Mouse (Mus musculus) heart, adult 2 months (tissue): ENCODE measurements around the gene Fubp1. TPM values are rescaled to one million over a fixed set of nuclear protein-coding genes. Genes with fewer than 3 reads are reported as not detected.
"Not testable (repeated sequence)": the region's sequence is repeated elsewhere in the genome, so short reads cannot be mapped to it uniquely, and the experiment has no call there.

ENCODE experiments used
- DNase-seq, 2 experiments: peaks; one replicate each; pipeline ENCODE4 v3.0.0; 2021
- H3K27ac ChIP-seq: fragments of 200-600 bp; 2 replicates; pipeline ENCODE4 v1.8.1; 2022
- H3K27me3 ChIP-seq: fragments of 200-500 bp; 2 replicates; pipeline ENCODE4 v1.6.1; 2012; ENCODE audit warnings: mild to moderate bottlenecking, low read length, inconsistent platforms, mixed read lengths; ENCODE audit not compliant: control insufficient read depth, insufficient read depth
- H3K36me3 ChIP-seq: fragments of 200-500 bp; 2 replicates; pipeline ENCODE4 v1.6.1; 2012; ENCODE audit warnings: low read length, inconsistent platforms; ENCODE audit not compliant: control insufficient read depth, insufficient read depth
- H3K4me1 ChIP-seq: fragments of 200-500 bp; 2 replicates; pipeline ENCODE4 v1.6.1; 2011; ENCODE audit warnings: low read length; ENCODE audit not compliant: control insufficient read depth, insufficient read depth
- H3K4me3 ChIP-seq: fragments of 200-600 bp; 2 replicates; pipeline ENCODE4 v1.8.1; 2022
- H3K79me2 ChIP-seq: fragments of 200-500 bp; replicated peaks from 2 replicates; pipeline ENCODE4 v1.6.1; 2012; ENCODE audit warnings: mild to moderate bottlenecking, inconsistent platforms, low read length, moderate library complexity, mixed read lengths; ENCODE audit not compliant: control insufficient read depth, insufficient read depth
- H3K9ac ChIP-seq: fragments of 200-500 bp; 2 replicates; pipeline ENCODE4 v1.6.1; 2012; ENCODE audit warnings: low read depth, mild to moderate bottlenecking, control low read depth, inconsistent platforms, low read length, mixed read lengths
- CTCF ChIP-seq: fragments of 200-600 bp; IDR thresholded peaks from 2 replicates; pipeline ENCODE4 v1.8.1; 2022; ENCODE audit warnings: antibody characterized with exemption, mild to moderate bottlenecking, moderate library complexity
- EP300 ChIP-seq: fragments of 200-500 bp; IDR thresholded peaks from 2 replicates; pipeline ENCODE4 v1.6.1; 2011; ENCODE audit warnings: low read depth, low read length, control low read depth; ENCODE audit not compliant: insufficient read depth
- POLR2A ChIP-seq: fragments of 200-500 bp; IDR thresholded peaks from 2 replicates; pipeline ENCODE4 v1.6.1; 2011; ENCODE audit warnings: mild to moderate bottlenecking, low read depth, low read length, control low read depth; ENCODE audit not compliant: insufficient read depth
- WGBS: fragments of 180-500 bp; shearing (Covaris S2); methylation state at CpG from one replicate; pipeline ENCODE4 v1.1.7; 2018; 5-methylcytosine and 5-hydroxymethylcytosine counted together
- intact Hi-C: fragments of 180-260 bp; cut with DNase I; formaldehyde crosslinking; loops from one replicate; pipeline ENCODE4 v1.15.1; 2025
- polyA plus RNA-seq: library from polyadenylated mRNA; depleted of rRNA; stranded (reverse); fragments of >200 nt; gene quantifications from 2 replicates; pipeline ENCODE4 v1.2.3, GENCODE M21; 2012
- total RNA-seq, 2 experiments: library from RNA; stranded (reverse); gene quantifications; 2 replicates each; pipeline ENCODE4 v1.2.3; 2021

Gene Fubp1
- total and polyA plus RNA-seq, 3 experiments = 39.4 to 58.0 (median 54.2) TPM

GRCm38 (mm10) chr3:152259409-152259808, 49.2 kb downstream of the Fubp1 start:
- 17% methylated on average over 8 of the region's 9 CpGs for WGBS
- H3K4me1 ChIP-seq, H3K36me3 ChIP-seq, H3K27me3 ChIP-seq, H3K79me2 ChIP-seq, H3K9ac ChIP-seq: not testable (repeated sequence)
- intact Hi-C loops = loop anchor here (1.0 to 10.0 kb wide), 2 partner anchors 56 to 485 kb away; no protein-coding TSS in a partner anchor
- DNase-seq = peak; percentile 78 to 85
- H3K27ac ChIP-seq = peak overlapping the region; percentile 98; the same call in 1 of the 2 replicates
- TF ChIP-seq POLR2A (peak; percentile 41; the same call in 1 of the 2 replicates), EP300 (peak; percentile 71), CTCF (peak; percentile 95)
- peak overlapping the region; percentile 15; the same call in 1 of the 2 replicates for H3K4me3 ChIP-seq

GRCm38 (mm10) chr3:152260362-152260761, 50.1 kb downstream of the Fubp1 start:
- 58% methylated on average over 1 of the region's 1 CpGs for WGBS
- H3K36me3 ChIP-seq = peaks cover 8% of the 10 kb centered on the region
- H3K27ac ChIP-seq = peak overlapping the region; percentile 98
- peaks cover 3% of the 10 kb centered on the region for H3K4me1 ChIP-seq
- TF ChIP-seq EP300 (no peak), CTCF (no peak), POLR2A (no peak)
- H3K79me2 ChIP-seq = no peaks in the 10 kb centered on the region
- H3K27me3 ChIP-seq = no peaks in the 10 kb centered on the region
- no peak overlapping the region for H3K4me3 ChIP-seq
- intact Hi-C loops = loop anchor here (2.0 kb wide), 1 partner anchor 28 kb away; no protein-coding TSS in a partner anchor
- peak overlapping the region; percentile 44 for H3K9ac ChIP-seq
- DNase-seq = no peak

GRCm38 (mm10) chr3:152261436-152261835, 51.2 kb downstream of the Fubp1 start:
- intact Hi-C loops = loop anchor here (2.0 kb wide), 1 partner anchor 27 kb away; no protein-coding TSS in a partner anchor
- Histone ChIP-seq H3K36me3 (peaks cover 8% of the 10 kb centered on the region), H3K79me2 (no peaks in the 10 kb centered on the region), H3K4me3 (peak overlapping the region; percentile 62), H3K27ac (peak overlapping the region; percentile 98), H3K9ac (peak overlapping the region; percentile 59), H3K4me1 (peaks cover 3% of the 10 kb centered on the region), H3K27me3 (no peaks in the 10 kb centered on the region)
- TF ChIP-seq EP300 = 0 out of 2 replicates have a peak, but pooled peaks have one; percentile 28
- no peak for TF ChIP-seq POLR2A
- 22% methylated on average over 8 of the region's 8 CpGs for WGBS
- no peak for DNase-seq

GRCm38 (mm10) chr3:152261948-152262347, 51.7 kb downstream of the Fubp1 start:
- peak; percentile 55 to 65 for DNase-seq
- H3K4me1 ChIP-seq = peaks cover 3% of the 10 kb centered on the region
- peak overlapping the region; percentile 98 for H3K27ac ChIP-seq
- H3K9ac ChIP-seq = peak overlapping the region; percentile 14
- H3K4me3 ChIP-seq = peak overlapping the region; percentile 62
- WGBS = 2% methylated on average over 8 of the region's 8 CpGs
- intact Hi-C loops = loop anchor here (2.0 kb wide), 1 partner anchor 27 kb away; no protein-coding TSS in a partner anchor
- no peaks in the 10 kb centered on the region for H3K79me2 ChIP-seq
- TF ChIP-seq POLR2A (peak; percentile 68), EP300 (peak; percentile 86), CTCF (no peak)
- H3K36me3 ChIP-seq = peaks cover 7% of the 10 kb centered on the region
- H3K27me3 ChIP-seq = no peaks in the 10 kb centered on the region

- Histone ChIP-seq H3K36me3 (peaks cover 4% of the 10 kb centered on the region; the same call in 1 of the 2 replicates), H3K9ac (peak overlapping the region; percentile 81), H3K4me3 (peak overlapping the region; percentile 62), H3K27me3 (no peaks in the 10 kb centered on the region), H3K27ac (peak overlapping the region; percentile 98), H3K4me1 (peaks cover 3% of the 10 kb centered on the region), H3K79me2 (no peaks in the 10 kb centered on the region)
- 67% methylated on average over 10 of the region's 10 CpGs for WGBS
- TF ChIP-seq CTCF (no peak), POLR2A (no peak), EP300 (no peak)
- DNase-seq = no peak
- intact Hi-C loops = loop anchor here (2.0 kb wide), 1 partner anchor 40 kb away; no protein-coding TSS in a partner anchor
Observed at GRCm38 (mm10) chr3:152264374-152264773, 54.2 kb downstream of the Fubp1 start.

- 58% methylated on average over 12 of the region's 12 CpGs for WGBS
- H3K4me1 ChIP-seq = peaks cover 3% of the 10 kb centered on the region
- H3K36me3 ChIP-seq = peaks cover 4% of the 10 kb centered on the region; the same call in 1 of the 2 replicates
- DNase-seq = peak in 1 of 2 experiments; percentile 44
- no peaks in the 10 kb centered on the region for H3K27me3 ChIP-seq
- no peaks in the 10 kb centered on the region for H3K79me2 ChIP-seq
- H3K4me3 ChIP-seq = peak overlapping the region; percentile 62
- intact Hi-C loops = loop anchor here (2.0 kb wide), 1 partner anchor 40 kb away; no protein-coding TSS in a partner anchor
- TF ChIP-seq CTCF (no peak), EP300 (no peak), POLR2A (0 out of 2 replicates have a peak, but pooled peaks have one; percentile 27)
- H3K27ac ChIP-seq = peak overlapping the region; percentile 98
- peak overlapping the region; percentile 81 for H3K9ac ChIP-seq
Observed at GRCm38 (mm10) chr3:152264830-152265229, 54.6 kb downstream of the Fubp1 start.
